Mouse (Mus musculus) adipocyte (in vitro differentiated cells): ENCODE measurements around the gene Crmp1.

Experiments
- DNase-seq: peaks from one replicate; pipeline ENCODE4 v3.0.0-alpha.2; 2016; ENCODE audit warnings: low spot score

The Crmp1 gene

GRCm38 (mm10) chr5:37240550-37240949 lies 1.2 kb upstream of the Crmp1 start:
- peak; percentile 58 for DNase-seq

GRCm38 (mm10) chr5:37241224-37241623 lies 516 bp upstream of the Crmp1 start:
- DNase-seq = no peak

GRCm38 (mm10) chr5:37242360-37243168 lies 824 bp downstream of the Crmp1 start:
- DNase-seq = no peak

- peak; percentile 68 for DNase-seq
These were observed 1.6 kb downstream of the Crmp1 start for GRCm38 (mm10) chr5:37243169-37243886.

- DNase-seq = no peak
These were observed 2.4 kb downstream of the Crmp1 start for GRCm38 (mm10) chr5:37244161-37244560.

- no peak for DNase-seq
These were observed 3.0 kb downstream of the Crmp1 start for GRCm38 (mm10) chr5:37244666-37245242.

- DNase-seq = no peak
These were observed 3.9 kb downstream of the Crmp1 start for GRCm38 (mm10) chr5:37245651-37246050.

- DNase-seq = no peak
These were observed 4.6 kb downstream of the Crmp1 start for GRCm38 (mm10) chr5:37246138-37246910.

- no peak for DNase-seq
These were observed 5.7 kb downstream of the Crmp1 start for GRCm38 (mm10) chr5:37247456-37247855.

GRCm38 (mm10) chr5:37248870-37249269 lies 7.1 kb downstream of the Crmp1 start:
- DNase-seq = no peak

GRCm38 (mm10) chr5:37251596-37251995 lies 9.9 kb downstream of the Crmp1 start:
- no peak for DNase-seq

GRCm38 (mm10) chr5:37252101-37252804 lies 10.5 kb downstream of the Crmp1 start:
- no peak for DNase-seq

GRCm38 (mm10) chr5:37254523-37254922 lies 12.8 kb downstream of the Crmp1 start:
- DNase-seq = no peak

GRCm38 (mm10) chr5:37256823-37257222 lies 15.1 kb downstream of the Crmp1 start:
- no peak for DNase-seq

- peak; percentile 28 for DNase-seq
These were observed 15.5 kb downstream of the Crmp1 start for GRCm38 (mm10) chr5:37257243-37257642.

- DNase-seq = no peak
These were observed 20.0 kb downstream of the Crmp1 start for GRCm38 (mm10) chr5:37261734-37262133.

- no peak for DNase-seq
These were observed 22.1 kb downstream of the Crmp1 start for GRCm38 (mm10) chr5:37263816-37264215.

GRCm38 (mm10) chr5:37281021-37281420 lies 39.3 kb downstream of the Crmp1 start:
- DNase-seq = no peak

- peak; percentile 65 for DNase-seq
These were observed 46.6 kb downstream of the Crmp1 start for GRCm38 (mm10) chr5:37288374-37288773.

GRCm38 (mm10) chr5:37289236-37289635 lies 47.5 kb downstream of the Crmp1 start:
- DNase-seq = peak; percentile 66

- DNase-seq = no peak
These were observed 49.2 kb downstream of the Crmp1 start for GRCm38 (mm10) chr5:37290983-37291382.

- DNase-seq = no peak
These were observed 55.0 kb downstream of the Crmp1 start for GRCm38 (mm10) chr5:37296717-37297116.
